In the genomic region with DNA sequence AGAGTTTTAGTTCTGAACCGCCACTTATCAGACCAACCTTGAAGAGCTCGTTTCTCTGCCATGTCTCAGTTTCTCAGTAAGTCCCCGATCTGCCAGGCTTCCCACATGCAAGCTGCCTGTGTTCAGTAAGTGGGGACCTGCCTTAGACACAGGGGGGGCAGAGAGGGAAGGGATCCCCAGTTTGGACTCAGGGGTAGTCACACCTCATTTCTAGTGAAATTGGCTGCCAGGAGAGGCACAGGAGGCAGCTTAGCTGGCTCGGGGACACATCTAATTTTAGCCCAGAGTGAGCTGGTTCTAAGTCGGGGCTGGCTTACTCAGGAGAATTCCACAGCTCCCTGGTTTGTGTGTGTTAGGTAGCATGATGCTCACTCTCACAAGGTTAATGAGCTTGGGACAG, we compare ENCODE assay signal across 15 mouse cellular contexts. TPM values are rescaled to one million over a fixed set of nuclear protein-coding genes. Genes with fewer than 3 reads are reported as not detected.
DNase-seq lines count a peak whose midpoint lies in the region; ATAC-seq lines count a peak whose summit lies in the region.
"Had no signal": no experiment of that assay in that cellular context is flagged by ENCODE, and none has a peak within 500 bp of the region (broad histone marks: within the 10 kb centered on the region; RNA-seq: fewer than 3 reads in every experiment).

No protein-coding gene starts in this region.

- intact Hi-C loops in heart, postnatal 25 days (cut with DNase I) = no loop called here

- H3K9me3 ChIP-seq in heart, embryonic 10.5 days = no peaks in the 10 kb centered on the region
- H3K9me3 ChIP-seq in hindbrain, embryonic 13.5 days = no peaks in the 10 kb centered on the region
- H3K9me3 ChIP-seq: liver, embryonic 12.5 days had no signal

- H3K4me3 ChIP-seq in brown adipose tissue, adult 24 weeks (ENCODE audit: insufficient read depth, low read depth, low read length) = peak overlapping the region; percentile 13; the same call in 1 of the 2 replicates
- H3K4me3 ChIP-seq in heart, embryonic 10.5 days = no peak overlapping the region
- no peak overlapping the region for H3K4me3 ChIP-seq in hindbrain, embryonic 13.5 days
- H3K4me3 ChIP-seq: liver, embryonic 12.5 days had no signal

- peaks cover 24% of the 10 kb centered on the region; the same call in 1 of the 2 replicates for H3K4me1 ChIP-seq in brown adipose tissue, adult 24 weeks (ENCODE audit: control insufficient read depth, insufficient read depth, insufficient read length, low read length)
- H3K4me1 ChIP-seq in heart, embryonic 10.5 days = peaks cover 23% of the 10 kb centered on the region; the same call in 1 of the 2 replicates
- H3K4me1 ChIP-seq in hindbrain, embryonic 13.5 days (replicated peaks) = no peaks in the 10 kb centered on the region

- no peak overlapping the region for H3K9ac ChIP-seq in hindbrain, embryonic 13.5 days
- H3K9ac ChIP-seq: liver, embryonic 12.5 days had no signal

- no peaks in the 10 kb centered on the region for H3K36me3 ChIP-seq in heart, embryonic 10.5 days
- H3K36me3 ChIP-seq in hindbrain, embryonic 13.5 days = 0 out of 2 replicates have a peak, but pooled peaks cover 5% of the 10 kb centered on the region
- H3K36me3 ChIP-seq: liver, embryonic 12.5 days had no signal

- H3K4me2 ChIP-seq in hindbrain, embryonic 13.5 days = no peak overlapping the region
- H3K4me2 ChIP-seq: liver, embryonic 12.5 days had no signal

- 0 out of 2 replicates have a peak, but pooled peaks cover 5% of the 10 kb centered on the region for H3K27me3 ChIP-seq in heart, embryonic 10.5 days (ENCODE audit: insufficient read depth, poor library complexity, severe bottlenecking)
- H3K27me3 ChIP-seq in hindbrain, embryonic 13.5 days = no peaks in the 10 kb centered on the region
- H3K27me3 ChIP-seq: liver, embryonic 12.5 days; Patski had no signal

- WGBS in heart, embryonic 10.5 days = 43% methylated on average over 5 of the region's 5 CpGs
- WGBS in hindbrain, embryonic 13.5 days = 85% methylated on average over 5 of the region's 5 CpGs

- DNase-seq in heart, adult 11 months = peak; percentile 95
- DNase-seq in heart, postnatal 25 days (ENCODE audit: low spot score) = no peak
- DNase-seq in heart, embryonic 10.5 days (ENCODE audit: low spot score) = no peak
- peak; percentile 25 to 59 for DNase-seq in left cerebral cortex, adult 9 months (ENCODE audit: low spot score in 2 of 2)
- DNase-seq in kidney, postnatal 36 days = no peak
- no peak for DNase-seq in lung, postnatal 25 days (ENCODE audit: low spot score)
- DNase-seq: adrenal gland, postnatal 10 days; kidney, adult 11 months; lung, postnatal 14 days had no signal

- no peak for ATAC-seq in hindbrain, embryonic 13.5 days (ENCODE audit: low FRiP score)
- ATAC-seq: forebrain, embryonic 14.5 days; liver, embryonic 12.5 days; Patski had no signal

- peak overlapping the region; percentile 96 for H3K27ac ChIP-seq in brown adipose tissue, adult 24 weeks (replicated peaks; ENCODE audit: low read depth, low read length)
- H3K27ac ChIP-seq in heart, embryonic 10.5 days = peak overlapping the region; percentile 43
- no peak overlapping the region for H3K27ac ChIP-seq in hindbrain, embryonic 13.5 days
- H3K27ac ChIP-seq: liver, embryonic 12.5 days had no signal

RNA-seq across cellular contexts. Expression of a gene that starts 38.3 kb away (rescaled TPM):
- total RNA-seq in heart, postnatal 25 days (2021) = 1 to 10 TPM; 4.1 to 4.4 TPM
- 0.52 and 2.8 TPM in 2 replicates for polyA plus RNA-seq in brown adipose tissue, adult 24 weeks (2012; ENCODE audit: insufficient read depth, insufficient read length, missing spikeins)
- polyA plus RNA-seq in heart, embryonic 10.5 days (2016; fragmentation: Nextera tagmentation; extraction: Ambion mirVana) = 7.7 and 9.7 TPM in 2 replicates
- polyA plus RNA-seq in hindbrain, embryonic 13.5 days (2015; fragmentation: Nextera tagmentation; extraction: Ambion mirVana) = 10.7 and 10.9 TPM in 2 replicates
- total RNA-seq: CH12.LX had no signal

Comparison
In these comparisons a context has a peak if more than half of its experiments do, and no peak if none do; other contexts are left out.
1. DNase-seq: peak in heart, adult 11 months (single experiment) and left cerebral cortex, adult 9 months (2 of 2); none in heart, postnatal 25 days (single experiment), heart, embryonic 10.5 days (single experiment), kidney, postnatal 36 days (0 of 2) and lung, postnatal 25 days (single experiment).